Mouse (Mus musculus) layer of hippocampus, postnatal 10 days (tissue): Measurements from ENCODE around the gene Gm5426. TPM values are rescaled to one million over a fixed set of nuclear protein-coding genes. Genes with fewer than 3 reads are reported as not detected.
"Not testable (repeated sequence)": the region's sequence is repeated elsewhere in the genome, so short reads cannot be mapped to it uniquely, and the experiment has no call there.

Source experiments
- DNase-seq, 2 experiments: peaks; one replicate each; pipeline ENCODE4 v3.0.0; 2021; ENCODE audit warnings: low spot score in 2 of 2
- total RNA-seq, 2 experiments: library from RNA; stranded (reverse); gene quantifications; 2 replicates each; pipeline ENCODE4 v1.2.3; 2021

Gene Gm5426
- total RNA-seq, 2 experiments from 2014 or later, result not detected

- no peak for DNase-seq
Measured at GRCm38 (mm10) chr10:96138585-96138984, 2.2 kb downstream of the Gm5426 start.

- DNase-seq, result not testable (repeated sequence)
Measured at GRCm38 (mm10) chr10:96139274-96139673, 2.9 kb downstream of the Gm5426 start.

GRCm38 (mm10) chr10:96146578-96146977 lies 10.2 kb downstream of the Gm5426 start:
- DNase-seq, result no peak

GRCm38 (mm10) chr10:96148250-96148699 lies 11.9 kb downstream of the Gm5426 start:
- DNase-seq, result peak; percentile 16 to 31

- no peak for DNase-seq
Measured at GRCm38 (mm10) chr10:96150401-96151116, 14.2 kb downstream of the Gm5426 start.

- DNase-seq, result no peak
Measured at GRCm38 (mm10) chr10:96153315-96153714, 16.9 kb downstream of the Gm5426 start.

- DNase-seq, result no peak
Measured at GRCm38 (mm10) chr10:96162975-96163706, 26.7 kb downstream of the Gm5426 start.

- DNase-seq, result no peak
Measured at GRCm38 (mm10) chr10:96163791-96164190, 27.4 kb downstream of the Gm5426 start.

- no peak for DNase-seq
Measured at GRCm38 (mm10) chr10:96165260-96165659, 28.9 kb downstream of the Gm5426 start.

GRCm38 (mm10) chr10:96168998-96169397 lies 32.6 kb downstream of the Gm5426 start:
- no peak for DNase-seq

- no peak for DNase-seq
Measured at GRCm38 (mm10) chr10:96171546-96171945, 35.1 kb downstream of the Gm5426 start.

- no peak for DNase-seq
Measured at GRCm38 (mm10) chr10:96172964-96173363, 36.6 kb downstream of the Gm5426 start.

GRCm38 (mm10) chr10:96173771-96174170 lies 37.4 kb downstream of the Gm5426 start:
- no peak for DNase-seq

- DNase-seq, result no peak
Measured at GRCm38 (mm10) chr10:96176916-96177315, 40.5 kb downstream of the Gm5426 start.

GRCm38 (mm10) chr10:96180554-96181397 lies 44.4 kb downstream of the Gm5426 start:
- no peak for DNase-seq

GRCm38 (mm10) chr10:96181398-96181790 lies 45.0 kb downstream of the Gm5426 start:
- DNase-seq, result no peak

GRCm38 (mm10) chr10:96181883-96182628 lies 45.7 kb downstream of the Gm5426 start:
- DNase-seq, result no peak

GRCm38 (mm10) chr10:96185026-96185425 lies 48.6 kb downstream of the Gm5426 start:
- DNase-seq, result no peak

- DNase-seq, result no peak
Measured at GRCm38 (mm10) chr10:96185601-96186000, 49.2 kb downstream of the Gm5426 start.
